Mouse (Mus musculus) megakaryocyte, embryonic 14.5 days (primary cell): ENCODE results near the gene Zfp84. TPM values are rescaled to one million over a fixed set of nuclear protein-coding genes. Genes with fewer than 3 reads are reported as not detected.

Experiments used
- H3K27me3 ChIP-seq: replicated peaks from 2 replicates; pipeline ENCODE3; 2012; ENCODE audit warnings: inconsistent platforms
- H3K36me3 ChIP-seq: replicated peaks from 2 replicates; pipeline ENCODE3; 2012; ENCODE audit warnings: low read length, inconsistent platforms, mixed read lengths
- H3K4me1 ChIP-seq: 2 replicates; pipeline ENCODE4 v1.6.1; 2012; ENCODE audit warnings: inconsistent platforms
- H3K4me3 ChIP-seq: replicated peaks from 2 replicates; pipeline ENCODE3; 2012; ENCODE audit warnings: moderate library complexity, mild to moderate bottlenecking, inconsistent platforms
- H3K9me3 ChIP-seq: 2 replicates; pipeline ENCODE4 v1.6.1; 2012; ENCODE audit warnings: inconsistent platforms
- FLI1 ChIP-seq: IDR thresholded peaks from 2 replicates; pipeline ENCODE4 v1.6.1; 2012; ENCODE audit warnings: low read length, inconsistent platforms, mixed read lengths
- GATA1 ChIP-seq: IDR thresholded peaks from 3 replicates; pipeline ENCODE4 v1.6.1; 2012; ENCODE audit warnings: mixed read lengths, low read length, inconsistent platforms, borderline replicate concordance
- polyA plus RNA-seq: library from polyadenylated mRNA; stranded (reverse); fragments of >175 nt; gene quantifications from 2 replicates; pipeline ENCODE4 v1.2.3, GENCODE M21; 2012; ENCODE audit warnings: low replicate concordance; ENCODE audit not compliant: insufficient read depth

The Zfp84 gene
- polyA plus RNA-seq, 1 experiment: 0.93 TPM

DNA sequence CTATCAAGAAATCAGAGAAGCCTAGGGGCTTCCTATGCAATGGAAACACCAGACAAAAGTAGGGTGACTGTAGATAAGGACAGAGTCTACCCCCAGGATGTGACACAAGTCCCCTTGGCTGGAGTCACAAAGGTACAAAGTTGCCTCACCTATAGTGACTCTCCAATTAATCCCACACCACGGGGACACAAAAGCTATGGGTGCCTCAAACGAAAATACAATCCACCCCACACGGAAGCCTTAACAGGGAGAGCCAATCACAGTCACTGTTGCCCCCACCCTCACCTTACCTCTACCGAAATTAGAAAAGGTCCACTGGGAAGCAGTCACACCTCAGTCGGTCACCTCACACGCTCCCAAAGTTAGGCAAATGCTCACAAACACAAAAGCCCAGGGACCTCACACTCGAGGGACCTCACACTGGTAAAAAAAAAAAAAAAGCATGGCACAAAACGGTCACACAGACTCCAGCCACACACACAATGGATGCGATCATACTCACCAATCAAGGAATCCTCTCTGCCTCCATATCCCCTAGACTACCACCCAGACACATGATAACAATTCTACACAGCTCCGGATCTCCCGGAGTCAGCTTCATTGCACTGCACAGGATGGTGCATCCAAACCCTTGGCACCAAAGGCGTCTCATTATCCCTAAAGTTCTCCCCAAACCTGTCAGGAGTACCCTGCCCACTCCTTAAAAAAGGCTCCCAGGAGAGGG lies 46.9 kb downstream of the Zfp84 start:
- Histone ChIP-seq H3K4me1 (peaks cover 45% of the 10 kb centered on the region), H3K9me3 (no peaks in the 10 kb centered on the region), H3K36me3 (peaks cover 14% of the 10 kb centered on the region), H3K27me3 (no peaks in the 10 kb centered on the region), H3K4me3 (peak overlapping the region; percentile 98)
- TF ChIP-seq FLI1: no peak
- no peak for TF ChIP-seq GATA1

DNA sequence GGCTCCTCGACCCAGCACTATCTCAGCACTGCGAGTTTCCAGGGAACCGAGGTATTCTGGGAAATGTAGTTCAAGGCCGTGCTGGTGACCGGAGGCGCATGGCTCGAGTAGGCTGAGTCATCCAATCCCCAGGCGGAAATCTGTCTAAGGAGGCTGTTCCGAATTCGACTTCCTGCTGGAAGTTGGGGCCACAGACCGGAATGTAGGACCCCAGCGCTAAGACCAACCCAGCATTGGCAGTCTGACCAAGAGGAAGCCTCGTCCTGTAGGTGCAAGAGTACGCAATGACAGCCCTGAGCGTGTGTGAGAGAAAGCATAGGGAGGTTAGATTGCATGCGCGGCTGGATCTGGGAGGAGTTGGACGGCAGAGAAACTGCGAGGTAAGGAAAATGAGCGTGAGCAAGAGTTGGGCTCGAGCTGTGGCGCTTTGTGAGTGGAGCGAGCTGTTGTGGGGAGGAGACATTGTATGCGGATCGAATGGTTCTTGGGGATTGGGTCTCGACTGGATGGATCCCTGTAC lies 47.6 kb downstream of the Zfp84 start, which contains the start of gene Zfp790:
Gene Zfp790 (plus strand): TSS at position 205 of the 520 bp plus-strand sequence.
- H3K36me3 ChIP-seq: peaks cover 19% of the 10 kb centered on the region
- no peaks in the 10 kb centered on the region for H3K9me3 ChIP-seq
- no peaks in the 10 kb centered on the region for H3K27me3 ChIP-seq
- peaks cover 45% of the 10 kb centered on the region for H3K4me1 ChIP-seq
- H3K4me3 ChIP-seq: peak within 1 kb of the TSS; percentile 98
- TF ChIP-seq GATA1: no peak
- TF ChIP-seq FLI1: no peak

- peaks cover 43% of the 10 kb centered on the region for H3K36me3 ChIP-seq
- H3K4me1 ChIP-seq: peaks cover 45% of the 10 kb centered on the region
- no peak for TF ChIP-seq GATA1
- TF ChIP-seq FLI1: no peak
- H3K27me3 ChIP-seq: no peaks in the 10 kb centered on the region
- H3K4me3 ChIP-seq: peak overlapping the region; percentile 93
- H3K9me3 ChIP-seq: no peaks in the 10 kb centered on the region
These were observed 50.4 kb downstream of the Zfp84 start for GRCm38 (mm10) chr7:29818619-29819254.

DNA sequence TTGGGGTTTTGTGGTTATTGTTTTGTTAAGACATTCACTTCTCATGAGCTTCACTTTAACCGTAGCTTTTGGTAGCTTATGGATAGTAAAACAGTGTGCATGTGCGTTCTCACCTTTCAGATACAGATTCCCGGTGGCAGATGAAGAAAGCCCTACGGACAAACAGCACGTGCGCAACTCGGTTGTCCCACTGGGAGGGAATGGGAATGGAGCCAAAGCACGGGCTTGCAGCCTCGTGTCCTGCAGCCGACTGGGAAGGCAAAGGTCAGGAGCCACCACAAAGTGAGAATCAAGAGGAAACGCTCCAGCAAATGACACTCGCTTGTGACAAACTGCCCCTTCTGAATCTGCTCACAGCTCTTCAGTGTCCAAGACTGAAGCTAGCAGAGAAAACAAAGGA lies 59.6 kb downstream of the Zfp84 start:
- TF ChIP-seq FLI1 (no peak), GATA1 (no peak)
- Histone ChIP-seq H3K36me3 (peaks cover 90% of the 10 kb centered on the region), H3K27me3 (no peaks in the 10 kb centered on the region), H3K9me3 (peaks cover 39% of the 10 kb centered on the region), H3K4me3 (no peak overlapping the region), H3K4me1 (no peaks in the 10 kb centered on the region)

Other genes with a start within 250 kb of the Zfp84 start
- 27.5 and 46.5 TPM in 2 replicates for gene Sipa1l3, start 249.9 kb upstream of the Zfp84 start, polyA plus RNA-seq
- gene Catsperg2, start 41.5 kb upstream of the Zfp84 start, polyA plus RNA-seq: not detected in 2 replicates
- 0.37 TPM in 1 of 2 replicates, not detected in the other for gene Zfp30, start 15.4 kb downstream of the Zfp84 start, polyA plus RNA-seq
- 0.62 TPM in 1 of 2 replicates, not detected in the other for gene Zfp790, start 47.6 kb downstream of the Zfp84 start, polyA plus RNA-seq
- 0.64 TPM in 1 of 2 replicates, not detected in the other for gene Zfp940, start 85.1 kb downstream of the Zfp84 start, polyA plus RNA-seq
- gene Zfp420, start 91.4 kb downstream of the Zfp84 start, polyA plus RNA-seq: not detected in 2 replicates
- gene Zfp27, start 138.0 kb downstream of the Zfp84 start, polyA plus RNA-seq: 0.04 TPM in 1 of 2 replicates, not detected in the other
- not detected in 2 replicates for gene Zfp383, start 139.7 kb downstream of the Zfp84 start, polyA plus RNA-seq
- 1.2 TPM in 1 of 2 replicates, not detected in the other for gene Zfp74, start 185.5 kb downstream of the Zfp84 start, polyA plus RNA-seq
- 0.43 and 0.93 TPM in 2 replicates for gene Zfp568, start 215.4 kb downstream of the Zfp84 start, polyA plus RNA-seq